Mouse (Mus musculus) hindbrain, embryonic 12.5 days (tissue): ENCODE data around the gene Gm17364. TPM values are rescaled to one million over a fixed set of nuclear protein-coding genes. Genes with fewer than 3 reads are reported as not detected.
"Not testable (repeated sequence)": the region's sequence is repeated elsewhere in the genome, so short reads cannot be mapped to it uniquely, and the experiment has no call there.

Source experiments
- ATAC-seq: fragments of 200-750 bp; cut with Nextera tagmentation; 2 replicates; pipeline ENCODE4 v1.8.0; 2017; ENCODE audit warnings: moderate TSS enrichment; ENCODE audit not compliant: low FRiP score
- H3K27ac ChIP-seq: fragments of 300-500 bp; sonication (generic); 2 replicates; pipeline ENCODE4 v1.5.1; 2016; ENCODE audit warnings: mild to moderate bottlenecking
- H3K27me3 ChIP-seq: fragments of 300-500 bp; sonication (generic); 2 replicates; pipeline ENCODE4 v1.6.1; 2016; ENCODE audit warnings: mild to moderate bottlenecking
- H3K36me3 ChIP-seq: fragments of 300-500 bp; sonication (generic); 2 replicates; pipeline ENCODE4 v1.6.1; 2016; ENCODE audit warnings: mild to moderate bottlenecking
- H3K4me1 ChIP-seq: fragments of 300-500 bp; sonication (generic); 2 replicates; pipeline ENCODE4 v1.6.1; 2016
- H3K4me2 ChIP-seq: fragments of 300-500 bp; sonication (generic); replicated peaks from 2 replicates; pipeline ENCODE4 v1.6.1; 2016; ENCODE audit warnings: mild to moderate bottlenecking
- H3K4me3 ChIP-seq: fragments of 300-500 bp; sonication (generic); 2 replicates; pipeline ENCODE4 v1.5.1; 2016; ENCODE audit warnings: mild to moderate bottlenecking
- H3K9ac ChIP-seq: fragments of 300-500 bp; sonication (generic); 2 replicates; pipeline ENCODE4 v1.6.1; 2016; ENCODE audit warnings: mild to moderate bottlenecking, moderate library complexity
- H3K9me3 ChIP-seq: fragments of 300-500 bp; sonication (generic); replicated peaks from 2 replicates; pipeline ENCODE4 v1.6.1; 2016; ENCODE audit warnings: mild to moderate bottlenecking
- WGBS: fragments of 180-500 bp; shearing (Covaris S2); methylation state at CpG from one replicate; pipeline ENCODE4 v1.1.7; 2016; 5-methylcytosine and 5-hydroxymethylcytosine counted together
- polyA plus RNA-seq: library from polyadenylated mRNA; unstranded; fragments of >200 nt; fragmentation: Nextera tagmentation; extraction: Ambion mirVana; gene quantifications from 2 replicates; pipeline ENCODE4 v1.2.1, GENCODE M21; 2016

Gene Gm17364
- polyA plus RNA-seq, 1 experiment from 2014 or later, result not detected

DNA sequence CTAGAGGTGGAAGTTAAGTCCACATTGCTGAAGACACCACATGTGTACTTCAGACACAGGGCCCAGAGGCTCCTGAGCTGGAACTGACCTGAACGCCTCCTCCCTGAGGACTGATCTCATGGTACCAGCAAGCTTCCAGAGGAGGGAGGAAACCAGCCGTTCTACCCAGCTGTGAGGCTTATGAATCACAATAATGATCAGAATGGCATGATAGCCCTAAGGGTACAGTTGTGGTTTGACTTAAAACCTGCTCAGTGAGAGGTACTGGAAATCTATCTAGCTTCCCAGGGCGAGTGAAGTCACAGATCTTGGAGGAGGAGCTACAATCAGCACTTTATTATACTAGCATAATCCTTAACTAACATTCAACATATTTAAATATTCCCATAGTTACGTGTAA lies 11.7 kb upstream of the Gm17364 start:
- H3K36me3 ChIP-seq, result no peaks in the 10 kb centered on the region
- H3K27me3 ChIP-seq, result no peaks in the 10 kb centered on the region
- H3K4me1 ChIP-seq, result no peaks in the 10 kb centered on the region
- no peak for ATAC-seq
- no peak overlapping the region for H3K27ac ChIP-seq
- no peak overlapping the region for H3K4me3 ChIP-seq
- no peak overlapping the region for H3K9ac ChIP-seq
- no peak overlapping the region for H3K4me2 ChIP-seq
- 81% methylated on average over 4 of the region's 4 CpGs for WGBS
- H3K9me3 ChIP-seq, result no peaks in the 10 kb centered on the region

DNA sequence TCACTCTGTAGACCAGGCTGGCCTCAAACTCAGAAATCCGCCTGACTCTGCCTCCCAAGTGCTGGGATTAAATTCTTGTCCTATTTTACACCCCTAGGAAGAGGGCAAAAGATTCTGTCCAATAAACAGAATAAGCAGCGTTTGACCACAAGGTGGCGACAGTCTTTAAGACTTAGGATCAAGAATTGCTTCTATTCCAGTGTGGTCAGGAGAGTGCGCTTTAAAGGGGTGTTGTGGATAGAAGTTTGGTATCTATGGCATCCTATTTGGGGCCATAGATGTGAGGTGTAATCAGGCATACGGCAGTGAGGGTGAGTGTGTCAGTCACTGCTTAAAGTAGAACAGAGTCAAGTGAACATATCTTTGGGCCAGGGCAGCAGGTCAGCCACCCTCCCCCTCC lies 9.5 kb upstream of the Gm17364 start:
- no peak overlapping the region for H3K4me2 ChIP-seq
- 0 out of 2 replicates have a peak, but pooled peaks cover 2% of the 10 kb centered on the region for H3K27me3 ChIP-seq
- H3K27ac ChIP-seq, result no peak overlapping the region
- H3K9ac ChIP-seq, result no peak overlapping the region
- no peak overlapping the region for H3K4me3 ChIP-seq
- no peaks in the 10 kb centered on the region for H3K36me3 ChIP-seq
- ATAC-seq, result 0 out of 2 replicates have a peak, but pooled peaks have one; percentile 22
- H3K9me3 ChIP-seq, result no peaks in the 10 kb centered on the region
- H3K4me1 ChIP-seq, result no peaks in the 10 kb centered on the region
- WGBS, result 23% methylated on average over 5 of the region's 5 CpGs

DNA sequence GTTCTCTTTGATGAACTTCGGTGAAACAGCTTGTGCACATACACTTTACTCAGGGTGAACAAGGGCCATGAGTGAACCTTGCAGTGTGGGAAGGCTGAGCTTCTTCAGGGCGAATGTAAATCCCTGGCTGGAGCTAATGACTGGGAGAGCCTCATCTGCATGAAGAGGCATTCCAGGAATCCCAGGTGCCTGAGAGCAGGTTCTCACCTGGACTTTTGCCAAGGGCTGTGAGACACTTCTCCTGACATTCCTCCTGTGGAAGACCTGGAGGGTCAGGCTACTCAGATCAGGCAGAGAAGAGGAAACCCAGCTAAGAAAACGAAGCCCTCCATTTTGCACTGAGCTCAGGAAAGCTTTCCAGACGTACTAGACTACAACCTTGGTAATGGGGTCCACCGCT lies 6.9 kb upstream of the Gm17364 start:
- Histone ChIP-seq H3K4me2 (no peak overlapping the region), H3K4me3 (no peak overlapping the region), H3K27me3 (0 out of 2 replicates have a peak, but pooled peaks cover 2% of the 10 kb centered on the region), H3K9me3 (no peaks in the 10 kb centered on the region), H3K27ac (no peak overlapping the region), H3K36me3 (peaks cover 5% of the 10 kb centered on the region; the same call in 1 of the 2 replicates), H3K9ac (no peak overlapping the region), H3K4me1 (no peaks in the 10 kb centered on the region)
- WGBS, result 65% methylated on average over 5 of the region's 5 CpGs
- ATAC-seq, result no peak

DNA sequence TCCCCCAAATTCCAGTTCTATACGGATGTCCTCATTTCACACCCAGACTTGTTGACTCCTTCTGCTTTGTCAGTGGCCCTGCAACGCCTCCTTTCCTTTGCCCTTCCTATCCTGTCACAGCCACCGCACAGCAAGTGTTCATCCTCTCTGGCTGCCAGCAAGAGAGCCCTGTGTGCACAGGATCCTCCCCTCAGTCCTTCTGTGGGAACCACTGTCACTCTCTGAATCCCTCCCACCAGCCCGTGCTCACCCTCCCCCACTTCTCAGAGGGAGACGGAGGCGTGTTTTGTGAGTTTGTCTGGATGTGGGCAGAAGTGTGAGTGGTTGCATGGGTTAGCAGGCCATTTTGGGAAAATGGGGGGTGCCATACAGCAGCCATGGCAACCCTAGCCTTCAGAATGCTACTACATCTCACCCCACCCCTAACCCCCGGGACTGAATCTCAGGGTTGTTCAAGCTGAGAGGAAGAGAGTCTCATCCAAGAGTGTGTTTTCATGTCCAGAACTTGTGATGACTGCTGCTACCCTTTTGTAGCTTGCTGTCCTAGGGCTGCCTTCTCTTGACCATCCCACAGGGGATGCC lies 5.9 kb downstream of the Gm17364 start:
- no peaks in the 10 kb centered on the region for H3K9me3 ChIP-seq
- no peak overlapping the region for H3K4me2 ChIP-seq
- H3K4me1 ChIP-seq, result peaks cover 5% of the 10 kb centered on the region; the same call in 1 of the 2 replicates
- H3K36me3 ChIP-seq, result no peaks in the 10 kb centered on the region; the same call in 1 of the 2 replicates
- H3K4me3 ChIP-seq, result no peak overlapping the region
- H3K9ac ChIP-seq, result no peak overlapping the region
- H3K27ac ChIP-seq, result no peak overlapping the region
- WGBS, result 21% methylated on average over 7 of the region's 7 CpGs
- H3K27me3 ChIP-seq, result no peaks in the 10 kb centered on the region
- 0 out of 2 replicates have a peak, but pooled peaks have one; percentile 35 for ATAC-seq

DNA sequence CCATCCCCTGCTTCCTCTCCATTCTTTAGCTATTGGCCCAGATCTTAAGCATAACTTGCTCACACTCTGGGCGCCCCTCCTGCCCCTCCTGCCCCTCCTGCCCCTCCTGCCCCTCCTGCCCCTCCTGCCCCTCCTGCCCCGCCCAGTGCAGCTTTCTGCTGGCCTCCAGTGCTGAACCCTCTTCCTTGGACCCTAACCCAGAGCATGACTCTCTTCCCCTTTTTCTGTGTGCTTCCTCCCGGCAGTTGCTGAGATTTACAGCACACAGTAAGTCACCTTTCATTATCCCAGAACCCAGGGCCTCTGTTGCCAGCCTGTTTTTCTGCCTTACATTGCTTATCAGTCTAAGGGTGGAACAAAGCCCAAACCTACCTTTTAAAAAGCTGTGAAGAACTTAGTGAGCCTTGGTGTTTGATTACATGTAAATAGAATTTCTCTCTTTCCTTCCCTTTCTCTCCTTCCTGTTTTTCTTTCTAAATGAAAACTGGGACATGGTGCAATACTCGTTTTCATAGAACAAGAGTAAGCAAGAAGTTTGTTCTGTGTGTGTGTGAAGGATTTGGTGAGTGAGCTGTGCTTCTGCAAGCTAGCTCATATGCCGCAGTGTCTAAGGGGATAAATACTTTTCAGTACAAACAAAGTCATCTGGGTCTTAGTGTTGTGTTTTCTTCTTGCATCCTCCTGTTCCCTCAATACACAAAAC lies 10.3 kb downstream of the Gm17364 start:
- peaks cover 5% of the 10 kb centered on the region; the same call in 1 of the 2 replicates for H3K4me1 ChIP-seq
- no peak overlapping the region for H3K4me3 ChIP-seq
- H3K27me3 ChIP-seq, result no peaks in the 10 kb centered on the region
- WGBS, result 84% methylated on average over 5 of the region's 5 CpGs
- no peaks in the 10 kb centered on the region for H3K9me3 ChIP-seq
- no peak overlapping the region for H3K4me2 ChIP-seq
- H3K9ac ChIP-seq, result no peak overlapping the region
- H3K27ac ChIP-seq, result no peak overlapping the region
- no peak for ATAC-seq
- no peaks in the 10 kb centered on the region for H3K36me3 ChIP-seq

DNA sequence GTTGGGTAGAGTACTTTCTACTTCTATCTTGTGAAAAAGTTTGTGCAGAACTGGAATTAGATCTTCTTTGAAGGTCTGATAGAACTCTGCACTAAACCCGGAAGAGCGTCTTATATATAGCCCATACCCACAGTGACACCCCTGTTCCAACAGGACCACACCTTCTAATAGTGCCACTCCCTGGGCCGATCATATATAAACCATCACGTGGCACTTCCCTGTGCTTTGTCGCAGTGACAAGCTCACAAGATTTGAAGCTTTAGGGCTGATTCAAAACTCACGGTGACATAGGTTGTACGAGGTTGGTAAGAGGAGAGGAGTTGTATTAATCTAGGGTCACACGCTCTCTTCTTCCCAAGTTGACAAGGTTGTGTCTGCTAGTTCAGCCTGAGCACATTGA lies 12.2 kb downstream of the Gm17364 start:
- not testable (repeated sequence) for H3K27ac ChIP-seq, H3K4me2 ChIP-seq, H3K27me3 ChIP-seq, H3K9me3 ChIP-seq, H3K36me3 ChIP-seq, ATAC-seq, H3K4me3 ChIP-seq, H3K4me1 ChIP-seq, H3K9ac ChIP-seq
- 97% methylated on average over 8 of the region's 8 CpGs for whole genome bisulfite sequencing

DNA sequence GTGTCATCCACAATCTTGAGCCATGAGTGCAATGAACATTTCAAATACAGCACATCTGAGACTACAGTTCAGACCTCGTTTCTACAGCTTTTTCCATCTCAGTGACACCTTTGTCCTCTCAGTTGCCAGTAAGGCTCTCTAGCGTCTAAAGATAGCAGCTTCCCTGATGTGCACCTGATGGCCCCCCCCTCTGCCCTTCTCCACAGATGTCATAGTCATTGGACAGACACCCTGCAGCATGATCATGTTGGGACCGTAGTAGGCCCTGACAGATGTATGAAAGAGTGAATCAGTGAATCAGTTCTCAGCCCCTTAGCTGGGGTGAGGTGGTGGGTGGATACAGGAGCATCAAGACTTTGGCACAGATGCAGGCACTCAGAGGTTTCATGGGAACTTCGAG lies 15.9 kb downstream of the Gm17364 start:
- H3K9ac ChIP-seq, result no peak overlapping the region
- no peak overlapping the region for H3K4me3 ChIP-seq
- no peak overlapping the region for H3K27ac ChIP-seq
- H3K4me2 ChIP-seq, result no peak overlapping the region
- H3K27me3 ChIP-seq, result no peaks in the 10 kb centered on the region
- ATAC-seq, result no peak
- WGBS, result 86% methylated on average over 4 of the region's 4 CpGs
- no peaks in the 10 kb centered on the region for H3K4me1 ChIP-seq
- H3K9me3 ChIP-seq, result no peaks in the 10 kb centered on the region
- H3K36me3 ChIP-seq, result no peaks in the 10 kb centered on the region

DNA sequence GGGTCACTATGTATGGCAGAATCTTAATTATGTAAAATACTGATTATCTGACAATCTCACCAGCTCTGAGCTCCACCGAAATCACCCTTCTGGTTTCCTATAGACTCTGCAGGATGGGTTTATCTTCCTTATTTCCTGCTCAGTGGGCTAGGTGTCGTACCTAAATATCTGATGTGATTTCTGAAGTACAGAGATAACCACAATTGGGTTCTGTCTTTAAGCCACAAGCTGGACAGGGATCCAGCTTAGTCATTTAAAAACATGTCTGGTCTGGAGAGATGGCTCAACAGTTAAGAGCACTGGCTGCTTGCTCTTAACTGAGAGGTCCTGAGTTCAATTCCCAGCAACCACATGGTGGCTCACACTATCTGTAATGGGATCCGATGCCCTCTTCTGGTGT lies 16.8 kb downstream of the Gm17364 start:
- no peaks in the 10 kb centered on the region for H3K27me3 ChIP-seq
- H3K4me3 ChIP-seq, result no peak overlapping the region
- 92% methylated on average over 3 of the region's 3 CpGs for WGBS
- no peak for ATAC-seq
- no peak overlapping the region for H3K27ac ChIP-seq
- H3K9me3 ChIP-seq, result no peaks in the 10 kb centered on the region
- H3K4me1 ChIP-seq, result no peaks in the 10 kb centered on the region
- no peaks in the 10 kb centered on the region for H3K36me3 ChIP-seq
- H3K4me2 ChIP-seq, result no peak overlapping the region
- no peak overlapping the region for H3K9ac ChIP-seq

DNA sequence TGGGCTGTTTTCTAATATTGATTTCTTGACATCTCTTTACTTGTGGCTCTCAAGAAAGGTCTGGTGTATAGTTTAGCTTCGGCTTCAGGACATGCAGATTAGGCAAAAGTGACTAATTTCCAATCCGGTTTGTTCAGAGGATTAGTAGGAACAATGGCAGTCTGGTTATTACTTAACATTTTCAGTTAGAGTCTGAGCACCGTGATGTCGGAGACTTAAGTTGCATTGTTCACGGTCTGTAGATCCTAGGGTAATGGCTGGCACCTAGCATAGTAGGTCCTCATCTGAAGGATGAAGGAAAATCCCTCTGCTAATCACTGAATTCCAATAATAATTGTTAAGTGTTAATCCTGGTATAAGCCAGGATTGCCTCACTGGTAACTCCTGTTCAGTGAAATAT lies 17.7 kb downstream of the Gm17364 start:
- Histone ChIP-seq H3K4me2 (no peak overlapping the region), H3K9me3 (no peaks in the 10 kb centered on the region), H3K27me3 (no peaks in the 10 kb centered on the region), H3K9ac (no peak overlapping the region), H3K27ac (no peak overlapping the region), H3K4me1 (0 out of 2 replicates have a peak, but pooled peaks cover under 1% of the 10 kb centered on the region), H3K36me3 (no peaks in the 10 kb centered on the region), H3K4me3 (no peak overlapping the region)
- ATAC-seq, result no peak
- 92% methylated on average over 5 of the region's 5 CpGs for WGBS

DNA sequence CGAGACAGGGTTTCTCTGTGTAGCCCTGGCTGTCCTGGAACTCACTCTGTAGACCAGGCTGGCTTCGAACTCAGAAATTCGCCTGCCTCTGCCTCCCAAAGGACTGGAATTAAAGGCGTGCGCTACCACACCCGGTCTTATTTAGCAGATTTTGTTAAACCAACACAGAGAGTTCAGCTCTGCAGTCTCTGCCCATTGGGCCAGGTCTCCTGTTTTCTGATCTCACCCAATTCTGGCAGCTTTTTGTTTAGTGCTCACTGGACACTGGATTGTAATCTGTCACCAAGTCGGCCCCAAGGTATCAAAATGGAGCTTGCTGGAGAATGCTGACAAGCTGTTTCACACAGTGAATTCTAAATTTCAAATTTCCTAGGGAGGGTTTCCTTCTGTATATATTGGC lies 21.0 kb downstream of the Gm17364 start:
- no peak overlapping the region for H3K4me2 ChIP-seq

DNA sequence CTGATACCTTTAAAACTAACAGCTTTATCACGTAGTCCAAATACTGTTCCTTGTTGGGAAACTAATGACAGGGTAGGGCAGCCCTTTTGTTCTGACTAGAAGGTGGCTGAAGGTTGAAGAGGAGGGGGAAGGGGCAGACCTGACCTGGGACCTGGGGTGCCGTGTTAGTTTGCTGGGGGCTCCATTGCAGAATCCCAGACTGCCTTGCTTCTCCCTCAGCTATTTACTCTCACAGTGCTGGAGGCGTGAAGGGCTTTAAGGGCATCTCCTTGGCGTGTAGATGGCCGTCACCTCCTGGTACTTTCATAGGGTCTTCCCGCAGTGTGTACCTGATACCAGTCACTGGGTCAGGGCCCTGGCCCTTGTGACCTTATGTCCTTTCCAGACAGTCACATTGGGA lies 21.6 kb downstream of the Gm17364 start:
- H3K9ac ChIP-seq, result no peak overlapping the region
- no peak overlapping the region for H3K4me3 ChIP-seq
- no peaks in the 10 kb centered on the region for H3K27me3 ChIP-seq
- no peaks in the 10 kb centered on the region for H3K9me3 ChIP-seq
- ATAC-seq, result no peak
- H3K36me3 ChIP-seq, result no peaks in the 10 kb centered on the region
- no peak overlapping the region for H3K27ac ChIP-seq
- H3K4me2 ChIP-seq, result no peak overlapping the region
- H3K4me1 ChIP-seq, result peaks cover 7% of the 10 kb centered on the region
- WGBS, result 83% methylated on average over 6 of the region's 6 CpGs

More for the DNA sequence above, 21.0 kb downstream of the Gm17364 start:
- H3K9ac ChIP-seq, result no peak overlapping the region
- no peaks in the 10 kb centered on the region for H3K36me3 ChIP-seq
- no peaks in the 10 kb centered on the region for H3K27me3 ChIP-seq
- H3K4me1 ChIP-seq, result peaks cover 7% of the 10 kb centered on the region
- WGBS, result 97% methylated on average over 7 of the region's 7 CpGs
- no peak overlapping the region for H3K4me3 ChIP-seq
- H3K9me3 ChIP-seq, result no peaks in the 10 kb centered on the region
- no peak overlapping the region for H3K27ac ChIP-seq
- no peak for ATAC-seq

DNA sequence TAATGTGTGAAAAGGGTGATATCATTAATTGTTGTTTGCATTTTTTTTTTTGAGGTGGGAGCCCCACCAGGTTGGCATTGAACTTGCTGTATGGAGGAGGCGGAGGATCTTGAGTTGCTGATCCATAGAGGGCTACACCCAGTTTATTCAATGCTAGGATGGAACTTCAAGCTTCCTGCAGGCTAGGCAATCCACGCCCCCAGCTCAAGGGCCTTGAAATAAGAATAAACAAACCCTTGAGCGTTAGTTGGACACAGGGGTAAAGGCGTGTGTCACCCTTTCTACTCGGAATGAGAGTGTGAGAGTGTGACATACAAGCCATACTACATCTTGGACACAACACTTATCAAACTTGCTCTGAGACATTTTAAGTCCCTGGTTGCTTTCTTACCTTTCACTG lies 22.1 kb downstream of the Gm17364 start:
- no peaks in the 10 kb centered on the region for H3K9me3 ChIP-seq
- peaks cover 7% of the 10 kb centered on the region for H3K4me1 ChIP-seq
- no peak overlapping the region for H3K4me3 ChIP-seq
- no peak overlapping the region for H3K27ac ChIP-seq
- no peak overlapping the region for H3K9ac ChIP-seq
- no peak for ATAC-seq
- H3K27me3 ChIP-seq, result no peaks in the 10 kb centered on the region
- H3K36me3 ChIP-seq, result no peaks in the 10 kb centered on the region
- WGBS, result 78% methylated on average over 5 of the region's 5 CpGs
- no peak overlapping the region for H3K4me2 ChIP-seq

DNA sequence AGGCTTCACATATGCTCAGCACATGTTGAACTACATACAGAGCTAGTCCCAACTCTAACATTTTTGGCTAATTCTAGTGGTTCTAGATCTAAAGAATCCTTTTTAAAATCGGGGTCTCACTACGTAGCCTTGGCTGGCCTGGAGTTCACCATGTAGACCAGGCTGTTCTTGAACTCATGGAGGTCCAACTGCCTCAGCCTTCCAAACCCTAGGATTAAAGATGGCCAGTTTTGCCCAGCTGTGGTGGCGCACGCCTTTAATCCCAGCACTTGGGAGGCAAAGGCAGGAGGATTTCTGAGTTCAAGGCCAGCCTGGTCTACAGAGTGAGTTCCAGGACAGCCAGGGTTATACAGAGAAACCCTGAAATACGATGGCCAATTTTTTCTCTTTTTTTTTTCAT lies 22.5 kb downstream of the Gm17364 start:
- H3K27ac ChIP-seq, H3K9me3 ChIP-seq, H3K36me3 ChIP-seq, ATAC-seq, H3K27me3 ChIP-seq, H3K9ac ChIP-seq, H3K4me2 ChIP-seq, H3K4me1 ChIP-seq, H3K4me3 ChIP-seq: not testable (repeated sequence)
- WGBS, result 89% methylated on average over 5 of the region's 5 CpGs
